Mouse (Mus musculus): ENCODE results near the gene Usp6nl. TPM values are rescaled to one million over a fixed set of nuclear protein-coding genes. Genes with fewer than 3 reads are reported as not detected.

Usp6nl gene
- total and polyA plus RNA-seq, 3 experiments = 8.9 to 67.1 (median 24.8) TPM

- H3K27ac ChIP-seq (ENCODE audit: control insufficient read depth, low read depth, low read length) = peak overlapping the region; percentile 93
- peaks cover 0 to 34% of the 10 kb centered on the region in 2 experiments; a peak in 2 of 4 replicates for H3K36me3 ChIP-seq (ENCODE audit: control insufficient read depth in 1 of 2, insufficient read depth in 2 of 2, low read length in 2 of 2)
- H3K79me2 ChIP-seq (ENCODE audit: control insufficient read depth, insufficient read depth, low read length, poor library complexity) = no peaks in the 10 kb centered on the region
- no peaks in the 10 kb centered on the region for H3K9me3 ChIP-seq (replicated peaks; ENCODE audit: insufficient read depth, low read length)
- H3K4me3 ChIP-seq (ENCODE audit: control insufficient read depth in 1 of 2, insufficient read depth in 1 of 2, low read depth in 2 of 2, low read length in 2 of 2) = peak overlapping the region in 1 of 2 experiments; percentile 12; a peak in 1 of 4 replicates
- no peak for TF ChIP-seq ZC3H11A (IDR thresholded peaks at IDR 0.05; ENCODE audit: low read depth, low read length)
- no peak for TF ChIP-seq SMC3 (IDR thresholded peaks at IDR 0.05; ENCODE audit: low read depth, low read length)
- no peak for TF ChIP-seq ELF1 (IDR thresholded peaks at IDR 0.05; ENCODE audit: low read depth, low read length)
- 0 out of 2 replicates have a peak, but pooled peaks have one; percentile 39 for TF ChIP-seq RCOR1 (IDR thresholded peaks at IDR 0.05; ENCODE audit: low read depth, low read length)
- no peak for TF ChIP-seq KAT2A (conservative IDR thresholded peaks at IDR 0.05; ENCODE audit: low read depth, low read length)
- no peak for TF ChIP-seq E2F4 (IDR thresholded peaks at IDR 0.05; ENCODE audit: borderline replicate concordance, low read depth, low read length)
- no peak for TF ChIP-seq GABPA (IDR thresholded peaks at IDR 0.05; ENCODE audit: low read depth, low read length)
- peak; percentile 54 for TF ChIP-seq GATA1 (IDR thresholded peaks at IDR 0.05; ENCODE audit: low read depth, low read length)
- TF ChIP-seq ETS1 (IDR thresholded peaks at IDR 0.05; ENCODE audit: low read depth, low read length) = 0 out of 2 replicates have a peak, but pooled peaks have one; percentile 37
- no peak for TF ChIP-seq USF2 (IDR thresholded peaks at IDR 0.05; ENCODE audit: borderline replicate concordance in 1 of 2, insufficient read depth in 1 of 2, low read depth in 1 of 2, low read length in 2 of 2)
- TF ChIP-seq MEF2A (IDR thresholded peaks at IDR 0.05; ENCODE audit: extremely low read depth, insufficient replicate concordance, low read depth, low read length, poor library complexity, severe bottlenecking) = no peak
- no peak for TF ChIP-seq ZKSCAN1 (IDR thresholded peaks at IDR 0.05; ENCODE audit: low read depth, low read length)
- TF ChIP-seq NRF1 (IDR thresholded peaks at IDR 0.05; ENCODE audit: insufficient read depth, low read depth, low read length, poor library complexity, severe bottlenecking) = no peak
- TF ChIP-seq UBTF (IDR thresholded peaks at IDR 0.05; ENCODE audit: borderline replicate concordance, insufficient read depth, low read depth, low read length) = no peak
- TF ChIP-seq POLR2AphosphoS2 (IDR thresholded peaks at IDR 0.05; ENCODE audit: low read length) = no peak
- TF ChIP-seq MAFK (IDR thresholded peaks at IDR 0.05; ENCODE audit: borderline replicate concordance, low read depth, low read length) = no peak
- no peak for TF ChIP-seq CHD1 (IDR thresholded peaks at IDR 0.05; ENCODE audit: low read depth, low read length)
- peak; percentile 49 to 66; a peak in 3 of 4 replicates for TF ChIP-seq EP300 (IDR thresholded peaks at IDR 0.05; ENCODE audit: low read depth in 1 of 2, low read length in 2 of 2)
- TF ChIP-seq JUND (IDR thresholded peaks at IDR 0.05; ENCODE audit: low read depth, low read length) = no peak
- TF ChIP-seq MAZ (IDR thresholded peaks at IDR 0.05; ENCODE audit: low read depth, low read length) = no peak
- TF ChIP-seq MAX (IDR thresholded peaks at IDR 0.05; ENCODE audit: low read length) = no peak
- peak; percentile 43; the same call in 1 of the 2 replicates for TF ChIP-seq TCF12 (IDR thresholded peaks at IDR 0.05; ENCODE audit: low read depth, low read length)
- TF ChIP-seq TAL1 (IDR thresholded peaks at IDR 0.05; ENCODE audit: low read length) = peak; percentile 25; the same call in 1 of the 2 replicates
- no peak for TF ChIP-seq CHD2 (IDR thresholded peaks at IDR 0.05; ENCODE audit: low read length)
- peaks cover 29 to 40% of the 10 kb centered on the region in 2 experiments for H3K4me1 ChIP-seq (ENCODE audit: control insufficient read depth in 1 of 2, insufficient read depth in 2 of 2, low read length in 2 of 2)
- no peak overlapping the region for H3K9ac ChIP-seq (ENCODE audit: control insufficient read depth, low read depth, low read length, poor library complexity, severe bottlenecking)
- H3K27me3 ChIP-seq (ENCODE audit: control insufficient read depth in 1 of 2, insufficient read depth in 2 of 2, low read length in 2 of 2) = no peaks in the 10 kb centered on the region
- peak; percentile 27 for DNase-seq (ENCODE audit: low read depth, low spot score)
These were observed 38.9 kb upstream of the Usp6nl start for GRCm38 (mm10) chr2:6283569-6283968.
